Mouse (Mus musculus) midbrain, postnatal 0 days (tissue): ENCODE measurements at regions not wholly inside any gene's neighbourhood (a gene's known extent, or its start where the extent isn't known, plus 50 kb on each side); places are given as distances from the start of the nearest gene placed in this dataset.

Experiments
- ATAC-seq: fragments of 200-750 bp; cut with Nextera tagmentation; 2 replicates; pipeline ENCODE4 v1.8.0; 2017; ENCODE audit warnings: moderate number of reproducible peaks, mild to moderate bottlenecking, moderate TSS enrichment, moderate library complexity; ENCODE audit not compliant: low FRiP score
- DNase-seq: peaks from one replicate; pipeline ENCODE4 v3.0.0-alpha.2; 2015; ENCODE audit warnings: low spot score
- H3K27ac ChIP-seq: fragments of 300-500 bp; sonication (generic); 2 replicates; pipeline ENCODE4 v1.5.1; 2014; ENCODE audit warnings: low read depth, mild to moderate bottlenecking, low read length, mixed read lengths
- H3K27me3 ChIP-seq: fragments of 300-500 bp; sonication (generic); 2 replicates; pipeline ENCODE4 v1.6.1; 2014; ENCODE audit warnings: low read length, control low read depth, mixed read lengths; ENCODE audit not compliant: insufficient read depth
- H3K36me3 ChIP-seq: fragments of 300-500 bp; sonication (generic); 2 replicates; pipeline ENCODE4 v1.6.1; 2014; ENCODE audit warnings: low read length, control low read depth, mixed read lengths; ENCODE audit not compliant: insufficient read depth
- H3K4me1 ChIP-seq: fragments of 300-500 bp; sonication (generic); 2 replicates; pipeline ENCODE4 v1.6.1; 2014; ENCODE audit warnings: mild to moderate bottlenecking, control low read depth, antibody characterized with exemption, low read length, mixed read lengths; ENCODE audit not compliant: insufficient read depth
- H3K4me2 ChIP-seq: fragments of 300-500 bp; sonication (generic); 2 replicates; pipeline ENCODE4 v1.6.1; 2014; ENCODE audit warnings: low read depth, mild to moderate bottlenecking, low read length, mixed read lengths; ENCODE audit not compliant: poor library complexity, severe bottlenecking
- H3K4me3 ChIP-seq: fragments of 300-500 bp; sonication (generic); 2 replicates; pipeline ENCODE4 v1.5.1; 2014; ENCODE audit warnings: low read depth, mild to moderate bottlenecking, low read length, moderate library complexity
- H3K9ac ChIP-seq: fragments of 300-500 bp; sonication (generic); replicated peaks from 2 replicates; pipeline ENCODE4 v1.6.1; 2014; ENCODE audit warnings: mild to moderate bottlenecking, low read length, moderate library complexity, mixed read lengths; ENCODE audit not compliant: poor library complexity, severe bottlenecking
- H3K9me3 ChIP-seq: fragments of 300-500 bp; sonication (generic); 2 replicates; pipeline ENCODE4 v1.6.1; 2016; ENCODE audit warnings: low read length, control low read depth
- CTCF ChIP-seq: IDR thresholded peaks from 2 replicates; pipeline ENCODE4 v1.5.1; 2016; ENCODE audit warnings: antibody characterized with exemption, mild to moderate bottlenecking
- WGBS: fragments of 180-500 bp; shearing (Covaris S2); extraction: QIAGEN DNeasy Blood & Tissue Kit; methylation state at CpG from one replicate; pipeline ENCODE4 v1.1.7; 2014; 5-methylcytosine and 5-hydroxymethylcytosine counted together

GRCm38 (mm10) chr2:166375639-166376038 lies 220.2 kb upstream of the Sulf2 start:
- Histone ChIP-seq H3K4me1 (no peaks in the 10 kb centered on the region), H3K4me3 (no peak overlapping the region), H3K4me2 (no peak overlapping the region), H3K27me3 (no peaks in the 10 kb centered on the region; the same call in 1 of the 2 replicates), H3K9me3 (no peaks in the 10 kb centered on the region), H3K27ac (no peak overlapping the region), H3K36me3 (no peaks in the 10 kb centered on the region), H3K9ac (no peak overlapping the region)
- no peak for TF ChIP-seq CTCF
- ATAC-seq (no peak), DNase-seq (no peak)
- WGBS: 88% methylated on average over 12 of the region's 12 CpGs

DNA sequence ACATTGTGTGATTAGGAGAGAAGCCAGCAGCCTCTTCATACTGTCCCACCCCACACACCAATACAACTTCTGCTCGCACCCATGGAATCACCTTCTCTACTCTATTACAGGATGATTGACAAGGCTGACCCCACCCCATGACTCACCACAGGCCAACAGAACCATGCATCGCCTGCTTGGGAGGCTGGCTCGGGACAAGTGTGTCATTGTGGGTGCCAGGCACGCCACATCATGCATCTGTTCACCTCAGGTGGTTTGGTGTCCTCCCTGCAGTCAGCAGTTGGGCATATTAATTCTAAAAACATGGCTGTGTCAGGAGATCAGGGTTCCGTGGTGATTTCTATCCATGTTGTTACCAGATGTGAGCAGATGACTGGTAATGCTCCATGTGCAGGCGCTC lies 215.3 kb upstream of the Sulf2 start:
- H3K9me3 ChIP-seq: no peaks in the 10 kb centered on the region
- 85% methylated on average over 6 of the region's 6 CpGs for WGBS

GRCm38 (mm10) chr2:166361645-166362044 lies 206.2 kb upstream of the Sulf2 start:
- H3K4me3 ChIP-seq: no peak overlapping the region
- 91% methylated on average over 6 of the region's 6 CpGs for WGBS
- no peaks in the 10 kb centered on the region for H3K27me3 ChIP-seq
- ATAC-seq (no peak), DNase-seq (no peak)
- H3K9ac ChIP-seq: no peak overlapping the region
- no peaks in the 10 kb centered on the region for H3K36me3 ChIP-seq
- TF ChIP-seq CTCF: no peak
- no peak overlapping the region for H3K4me2 ChIP-seq
- no peak overlapping the region for H3K27ac ChIP-seq
- H3K4me1 ChIP-seq: 0 out of 2 replicates have a peak, but pooled peaks cover 5% of the 10 kb centered on the region
- H3K9me3 ChIP-seq: no peaks in the 10 kb centered on the region

More for the DNA sequence above, 215.3 kb upstream of the Sulf2 start:
- no peak for ATAC-seq
- Histone ChIP-seq H3K36me3 (no peaks in the 10 kb centered on the region), H3K4me2 (no peak overlapping the region), H3K4me1 (no peaks in the 10 kb centered on the region), H3K9ac (no peak overlapping the region), H3K4me3 (no peak overlapping the region), H3K27me3 (no peaks in the 10 kb centered on the region), H3K27ac (no peak overlapping the region)
- TF ChIP-seq CTCF: no peak
- DNase-seq: no peak

DNA sequence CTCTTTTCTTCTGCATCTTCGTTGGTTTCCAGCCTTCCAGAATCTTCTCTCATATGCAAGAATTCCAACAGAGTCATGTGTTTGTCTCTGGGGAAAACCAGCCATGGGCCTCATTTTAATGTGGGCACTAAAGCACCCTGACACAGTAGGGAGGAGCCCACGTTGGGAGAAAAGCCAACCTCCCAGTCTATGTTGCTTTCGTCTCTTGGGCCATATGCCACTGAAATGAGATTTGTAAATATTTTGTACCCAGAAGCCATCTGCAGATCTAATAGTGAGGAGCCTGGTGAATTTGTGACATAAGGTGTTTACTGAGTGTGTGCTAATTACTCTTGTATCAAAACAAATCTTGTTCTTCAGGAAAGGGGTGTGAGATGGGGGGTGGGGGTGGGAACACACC lies 205.3 kb upstream of the Sulf2 start:
- no peak overlapping the region for H3K9ac ChIP-seq
- ATAC-seq: no peak
- H3K27me3 ChIP-seq: no peaks in the 10 kb centered on the region
- H3K4me1 ChIP-seq: 0 out of 2 replicates have a peak, but pooled peaks cover 11% of the 10 kb centered on the region
- H3K36me3 ChIP-seq: no peaks in the 10 kb centered on the region
- no peak overlapping the region for H3K27ac ChIP-seq
- H3K4me3 ChIP-seq: no peak overlapping the region
- no peak for DNase-seq
- no peaks in the 10 kb centered on the region for H3K9me3 ChIP-seq
- no peak for TF ChIP-seq CTCF
- no peak overlapping the region for H3K4me2 ChIP-seq
- WGBS: 48% methylated on average over 3 of the region's 3 CpGs

- Histone ChIP-seq H3K4me3 (no peak overlapping the region), H3K27me3 (no peaks in the 10 kb centered on the region), H3K9ac (no peak overlapping the region), H3K27ac (no peak overlapping the region; the same call in 1 of the 2 replicates), H3K36me3 (no peaks in the 10 kb centered on the region), H3K4me1 (0 out of 2 replicates have a peak, but pooled peaks cover 12% of the 10 kb centered on the region), H3K9me3 (no peaks in the 10 kb centered on the region), H3K4me2 (no peak overlapping the region)
- peak; percentile 68 for DNase-seq
- ATAC-seq: no peak
- 17% methylated on average over 13 of the region's 13 CpGs for WGBS
- peak; percentile 1; the same call in 1 of the 2 replicates for TF ChIP-seq CTCF
Observed at GRCm38 (mm10) chr2:166359995-166360394, 204.5 kb upstream of the Sulf2 start.

DNA sequence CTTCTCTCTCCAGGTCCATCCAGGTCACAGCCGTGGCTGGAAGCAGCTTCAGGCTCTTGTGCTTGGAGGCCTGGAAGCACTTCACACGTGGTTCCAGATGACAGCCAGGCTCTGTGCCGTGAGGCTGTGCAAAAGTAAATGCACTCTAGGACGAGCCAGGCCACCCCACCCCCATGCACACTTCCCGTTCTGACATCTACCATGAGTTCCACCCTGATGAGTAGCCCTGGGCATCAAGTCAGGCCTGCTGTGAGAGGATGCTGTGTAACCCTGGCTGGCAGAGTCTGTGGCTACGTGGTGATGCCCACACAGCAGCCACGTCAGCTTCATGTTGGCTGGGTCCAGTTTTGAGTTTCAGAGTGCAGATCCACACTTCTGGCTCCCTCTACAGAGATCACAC lies 202.4 kb upstream of the Sulf2 start:
- Histone ChIP-seq H3K27ac (no peak overlapping the region), H3K9me3 (no peaks in the 10 kb centered on the region), H3K4me2 (no peak overlapping the region), H3K36me3 (no peaks in the 10 kb centered on the region), H3K4me1 (0 out of 2 replicates have a peak, but pooled peaks cover 12% of the 10 kb centered on the region), H3K27me3 (no peaks in the 10 kb centered on the region), H3K9ac (no peak overlapping the region), H3K4me3 (no peak overlapping the region)
- 65% methylated on average over 7 of the region's 7 CpGs for WGBS
- no peak for TF ChIP-seq CTCF
- ATAC-seq (no peak), DNase-seq (no peak)
